8 mouse cellular contexts compared by ENCODE assay signal in genomic region chr10:75137148-75137547, GRCm38 (mm10).
DNase-seq lines count a peak whose midpoint lies in the region; ATAC-seq lines count a peak whose summit lies in the region.

No protein-coding gene starts in this region.

- DNase-seq in heart, adult 11 months, result no peak
- DNase-seq in T-cell, adult 2 months (ENCODE audit: low spot score), result peak; percentile 80
- peak; percentile 10 to 58 for DNase-seq in natural killer cell, adult 2 months (ENCODE audit: low spot score in 2 of 2)
- DNase-seq in frontal cortex, postnatal 10 days (ENCODE audit: low spot score in 2 of 2), result no peak
- DNase-seq in urinary bladder, postnatal 14 days (ENCODE audit: low spot score), result no peak

- no peaks in the 10 kb centered on the region for H3K27me3 ChIP-seq in heart, embryonic 11.5 days (ENCODE audit: control insufficient read depth, insufficient read depth, low read length)
- H3K27me3 ChIP-seq in hindbrain, embryonic 13.5 days, result no peaks in the 10 kb centered on the region

- H3K36me3 ChIP-seq in heart, embryonic 11.5 days (ENCODE audit: control insufficient read depth, insufficient read depth, low read length), result peaks cover 24% of the 10 kb centered on the region
- H3K36me3 ChIP-seq in hindbrain, embryonic 13.5 days, result peaks cover 85% of the 10 kb centered on the region

- WGBS in heart, embryonic 11.5 days (ENCODE audit: insufficient replicate concordance), result 58% methylated on average over 3 of the region's 3 CpGs
- WGBS in hindbrain, embryonic 13.5 days, result 66% methylated on average over 3 of the region's 3 CpGs

- ATAC-seq in heart, embryonic 11.5 days (replicated peaks; ENCODE audit: insufficient number of reproducible peaks, low FRiP score, low TSS enrichment), result no peak
- ATAC-seq in hindbrain, embryonic 13.5 days (ENCODE audit: low FRiP score), result 0 out of 2 replicates have a peak, but pooled peaks have one; percentile 22
- ATAC-seq in erythroid progenitor cell, adult 5-6 weeks (replicated peaks; ENCODE audit: low FRiP score, poor library complexity, severe bottlenecking), result no peak

- no peak overlapping the region for H3K4me3 ChIP-seq in heart, embryonic 11.5 days (ENCODE audit: low read depth, low read length)
- H3K4me3 ChIP-seq in hindbrain, embryonic 13.5 days, result no peak overlapping the region

- H3K4me1 ChIP-seq in heart, embryonic 11.5 days (ENCODE audit: control insufficient read depth, insufficient read depth, low read length), result peaks cover 7% of the 10 kb centered on the region
- H3K4me1 ChIP-seq in hindbrain, embryonic 13.5 days (replicated peaks), result peaks cover 14% of the 10 kb centered on the region

- peak overlapping the region; percentile 31 for H3K27ac ChIP-seq in heart, embryonic 11.5 days (ENCODE audit: low read depth, low read length)
- H3K27ac ChIP-seq in hindbrain, embryonic 13.5 days, result no peak overlapping the region; the same call in 1 of the 2 replicates

- H3K4me2 ChIP-seq in heart, embryonic 11.5 days, result no peak overlapping the region
- no peak overlapping the region for H3K4me2 ChIP-seq in hindbrain, embryonic 13.5 days

- no peaks in the 10 kb centered on the region for H3K9me3 ChIP-seq in heart, embryonic 11.5 days (replicated peaks; ENCODE audit: control insufficient read depth, low read length)
- H3K9me3 ChIP-seq in hindbrain, embryonic 13.5 days, result no peaks in the 10 kb centered on the region

- H3K9ac ChIP-seq in heart, embryonic 11.5 days (ENCODE audit: low read depth, low read length), result no peak overlapping the region
- H3K9ac ChIP-seq in hindbrain, embryonic 13.5 days, result no peak overlapping the region

Comparison
In these comparisons a context has a peak if more than half of its experiments do, and no peak if none do; other contexts are left out.
1. DNase-seq: peak in T-cell, adult 2 months (single experiment) and natural killer cell, adult 2 months (2 of 2); none in heart, adult 11 months (single experiment), frontal cortex, postnatal 10 days (0 of 2) and urinary bladder, postnatal 14 days (single experiment).